Mouse (Mus musculus) frontal cortex, postnatal 25 days (tissue): ENCODE results near the gene Slc39a11.

Source experiments
- DNase-seq, 2 experiments: peaks; one replicate each; pipeline ENCODE4 v3.0.0; 2022; ENCODE audit warnings: low spot score in 2 of 2

The Slc39a11 gene

GRCm38 (mm10) chr11:113510249-113510648 lies 139.6 kb downstream of the Slc39a11 start:
- no peak for DNase-seq

GRCm38 (mm10) chr11:113507716-113508480 lies 142.0 kb downstream of the Slc39a11 start:
- DNase-seq: no peak

GRCm38 (mm10) chr11:113505551-113506160 lies 144.2 kb downstream of the Slc39a11 start:
- DNase-seq: no peak

GRCm38 (mm10) chr11:113504459-113505062 lies 145.3 kb downstream of the Slc39a11 start:
- no peak for DNase-seq

- DNase-seq: no peak
Measured at GRCm38 (mm10) chr11:113502968-113503367, 146.9 kb downstream of the Slc39a11 start.

GRCm38 (mm10) chr11:113500631-113501305 lies 149.1 kb downstream of the Slc39a11 start:
- no peak for DNase-seq

GRCm38 (mm10) chr11:113498889-113499288 lies 151.0 kb downstream of the Slc39a11 start:
- no peak for DNase-seq

GRCm38 (mm10) chr11:113494021-113494546 lies 155.8 kb downstream of the Slc39a11 start:
- DNase-seq: no peak

- no peak for DNase-seq
Measured at GRCm38 (mm10) chr11:113490530-113491520, 159.1 kb downstream of the Slc39a11 start.

GRCm38 (mm10) chr11:113487603-113488335 lies 162.1 kb downstream of the Slc39a11 start:
- DNase-seq: no peak

GRCm38 (mm10) chr11:113484037-113484436 lies 165.8 kb downstream of the Slc39a11 start:
- no peak for DNase-seq

- no peak for DNase-seq
Measured at GRCm38 (mm10) chr11:113477550-113477949, 172.3 kb downstream of the Slc39a11 start.

GRCm38 (mm10) chr11:113476720-113477119 lies 173.2 kb downstream of the Slc39a11 start:
- DNase-seq: no peak

- no peak for DNase-seq
Measured at GRCm38 (mm10) chr11:113475491-113475890, 174.4 kb downstream of the Slc39a11 start.

GRCm38 (mm10) chr11:113473998-113474534 lies 175.8 kb downstream of the Slc39a11 start:
- DNase-seq: no peak

- DNase-seq: no peak
Measured at GRCm38 (mm10) chr11:113471936-113472335, 177.9 kb downstream of the Slc39a11 start.

GRCm38 (mm10) chr11:113469919-113470785 lies 179.7 kb downstream of the Slc39a11 start:
- DNase-seq: no peak

GRCm38 (mm10) chr11:113468016-113468415 lies 181.9 kb downstream of the Slc39a11 start:
- no peak for DNase-seq

GRCm38 (mm10) chr11:113467313-113467811 lies 182.5 kb downstream of the Slc39a11 start:
- DNase-seq: no peak
